Mouse (Mus musculus) urinary bladder, postnatal 10 days (tissue): Measurements from ENCODE around the gene Mdga1.

Experiments used
- DNase-seq: peaks from one replicate; pipeline ENCODE4 v3.0.0; 2022; ENCODE audit warnings: low spot score

Mdga1 gene

DNA sequence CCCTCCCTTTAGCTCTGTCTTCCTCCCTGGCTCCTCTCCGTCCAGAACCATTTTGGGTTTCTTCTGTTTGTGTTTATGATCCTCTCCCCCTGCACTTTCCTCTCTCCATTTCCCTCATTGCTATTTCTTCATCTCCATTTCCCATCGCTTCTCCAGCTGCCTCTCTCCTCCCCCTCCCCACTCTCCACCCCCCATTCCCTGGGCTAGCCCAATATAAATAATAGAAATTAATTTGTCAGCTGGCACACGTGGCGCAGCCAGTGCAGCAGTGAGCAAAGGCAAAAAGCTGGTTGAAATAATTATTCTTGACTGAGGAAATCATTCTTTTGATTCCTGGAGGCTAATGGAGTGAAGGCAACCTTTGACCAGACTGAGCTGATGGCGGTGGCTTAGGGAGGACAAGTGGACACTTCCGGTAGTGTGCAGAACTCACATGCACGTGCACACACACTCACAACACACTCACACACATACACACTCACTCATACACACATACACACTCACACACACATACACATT is at the start of gene Mdga1:
Mdga1 (minus strand) TSS at position 51 of the 519 bp plus-strand sequence.
- no peak for DNase-seq

DNA sequence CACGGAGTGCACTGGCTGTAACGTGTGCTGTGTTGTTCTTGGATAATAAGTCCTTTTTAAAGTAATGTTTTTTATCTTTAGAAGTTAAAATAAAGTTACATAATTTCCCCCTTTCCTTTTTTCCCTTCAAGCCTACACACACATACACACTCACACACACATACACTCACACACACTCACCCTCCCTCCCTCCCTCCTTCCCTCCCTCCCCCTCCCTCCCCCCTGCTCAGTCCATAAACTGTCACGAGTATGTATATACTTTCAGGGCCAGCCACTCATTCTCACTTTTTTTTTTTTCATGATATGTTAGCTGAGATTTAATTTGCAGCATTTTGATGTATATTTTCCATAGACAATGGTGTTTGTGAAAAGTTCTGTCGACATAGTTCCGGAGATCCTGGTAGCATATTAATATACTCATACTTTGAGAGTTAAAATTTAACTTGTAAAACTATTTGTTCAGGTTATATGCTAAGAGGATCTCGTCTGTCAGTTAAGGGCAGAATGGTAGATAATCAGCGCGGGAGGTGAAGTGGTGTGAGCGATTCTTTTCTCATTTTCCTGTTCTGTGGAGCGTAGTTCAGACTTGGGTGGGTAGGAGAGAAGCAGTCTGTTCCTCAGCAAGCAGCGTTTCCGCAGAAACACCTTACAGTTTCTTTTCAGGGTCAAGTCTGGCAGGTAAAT is 49.2 kb upstream of the Mdga1 start:
- no peak for DNase-seq

DNA sequence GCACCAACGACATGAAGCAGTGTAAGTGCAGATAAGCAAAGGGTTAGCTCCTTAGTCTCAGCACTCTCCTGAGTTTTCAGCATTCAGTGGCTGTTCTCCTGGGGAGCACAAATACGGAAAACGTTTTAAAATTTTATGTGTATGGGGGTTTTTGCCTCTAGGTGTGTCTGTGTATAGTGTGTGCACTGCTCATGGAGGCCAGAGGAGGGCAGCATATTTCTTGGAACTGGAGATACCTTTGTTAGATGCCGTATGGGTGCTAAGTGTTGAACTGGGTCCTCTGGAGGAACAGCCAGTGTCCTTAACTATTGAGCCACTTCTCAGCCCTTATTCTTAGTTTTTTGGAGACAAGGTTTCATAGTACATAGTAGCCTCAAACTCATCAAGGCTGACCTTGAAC is 44.8 kb upstream of the Mdga1 start:
- no peak for DNase-seq

DNA sequence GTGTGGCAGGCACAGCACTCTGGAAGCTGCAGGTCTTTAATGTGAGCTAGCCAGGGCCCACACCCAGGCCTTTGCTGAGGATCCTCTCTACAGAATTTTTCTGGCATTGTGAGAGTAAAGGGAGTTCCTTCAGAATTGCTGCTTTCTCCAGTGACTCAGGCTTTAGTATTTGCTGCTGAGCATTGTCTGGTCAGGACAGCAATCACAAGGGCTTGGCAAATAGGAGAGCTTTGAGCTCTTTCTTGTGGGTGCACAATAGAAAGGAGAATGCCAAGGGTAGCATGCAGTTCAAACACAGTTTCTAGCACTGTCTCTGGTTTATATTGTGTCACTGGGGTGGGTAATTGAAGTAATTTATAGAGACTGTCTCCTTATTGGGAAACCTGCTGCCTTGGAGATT is 38.5 kb upstream of the Mdga1 start:
- DNase-seq, result no peak

DNA sequence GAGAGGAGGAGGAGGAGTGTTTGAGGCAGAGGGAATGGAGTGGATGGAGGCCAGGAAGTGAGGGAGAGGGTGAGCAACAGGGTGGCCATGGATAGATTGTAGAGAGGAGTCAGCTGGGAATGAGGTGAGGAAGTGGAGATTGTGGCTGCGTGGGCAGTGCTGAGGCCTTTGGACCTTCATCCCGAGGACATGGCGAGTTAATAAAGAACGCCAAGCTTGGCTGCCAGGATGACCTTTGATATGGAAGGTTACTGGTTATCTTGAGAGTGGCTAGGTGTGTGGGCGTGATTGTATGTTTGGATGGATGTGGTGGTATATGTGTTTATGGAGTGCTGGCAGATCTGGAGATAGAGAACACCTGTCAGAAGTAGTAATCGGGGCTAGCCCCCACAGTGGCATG is 38.0 kb upstream of the Mdga1 start:
- DNase-seq, result no peak

DNA sequence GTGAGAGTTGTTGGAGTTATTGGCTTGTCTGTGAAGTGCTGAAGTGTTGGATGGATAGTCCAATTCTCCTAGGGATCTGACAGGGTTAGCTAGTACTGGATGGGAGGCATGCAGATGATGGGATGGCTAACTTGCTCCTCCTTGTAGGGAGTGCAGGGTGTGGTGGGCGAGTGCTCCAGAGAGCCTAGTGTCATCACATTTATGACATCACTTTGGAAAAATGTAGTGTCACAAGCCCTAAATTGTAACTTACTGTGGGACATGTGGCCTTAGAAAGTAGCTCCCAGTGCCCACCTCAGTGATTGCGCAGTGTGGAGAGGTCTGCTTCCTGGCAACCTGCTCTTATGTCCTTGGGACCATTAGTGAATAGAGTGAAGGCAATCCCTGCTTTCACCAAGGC is 37.0 kb upstream of the Mdga1 start:
- no peak for DNase-seq

DNA sequence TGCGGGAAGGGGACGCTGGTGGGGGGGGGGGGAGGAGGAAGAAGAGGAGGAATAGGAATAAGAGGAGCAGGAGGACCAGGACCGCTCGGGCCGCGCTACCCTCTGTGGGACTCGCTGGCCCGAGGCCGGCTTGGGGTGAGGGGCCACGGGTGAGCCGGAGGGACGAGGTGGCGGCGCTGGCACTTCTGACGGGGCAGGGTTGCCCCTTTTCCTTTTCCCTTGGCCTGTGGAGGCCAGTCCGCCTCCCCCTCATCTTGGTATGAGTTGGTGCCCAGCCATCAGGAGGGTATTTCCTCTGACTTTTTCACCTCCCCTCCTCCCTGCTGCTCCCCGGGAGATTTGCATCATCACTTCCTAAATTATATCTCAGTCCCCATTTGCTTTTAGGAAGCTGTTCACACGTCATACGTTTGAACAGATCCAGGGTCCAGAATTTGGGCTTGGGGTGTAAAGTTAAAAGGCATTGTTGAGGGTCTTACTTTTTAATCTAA is 35.6 kb upstream of the Mdga1 start:
- no peak for DNase-seq

DNA sequence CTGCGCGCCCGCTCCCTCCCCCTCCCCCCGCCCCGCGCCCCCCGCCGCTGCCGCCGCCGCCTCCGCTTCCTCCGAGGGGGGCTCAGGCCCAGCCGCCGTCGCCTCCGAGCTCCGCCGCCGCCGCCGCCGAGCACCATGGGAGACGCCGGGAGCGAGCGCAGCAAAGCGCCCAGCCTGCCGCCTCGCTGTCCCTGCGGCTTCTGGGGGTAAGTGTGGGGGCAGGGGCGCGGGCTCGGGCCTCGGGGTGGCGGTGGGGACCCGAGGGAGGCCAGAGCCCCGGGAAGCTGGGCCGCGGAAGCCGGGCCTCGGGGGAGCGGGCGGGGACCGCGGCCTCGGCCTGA is 35.2 kb upstream of the Mdga1 start:
- DNase-seq, result no peak

DNA sequence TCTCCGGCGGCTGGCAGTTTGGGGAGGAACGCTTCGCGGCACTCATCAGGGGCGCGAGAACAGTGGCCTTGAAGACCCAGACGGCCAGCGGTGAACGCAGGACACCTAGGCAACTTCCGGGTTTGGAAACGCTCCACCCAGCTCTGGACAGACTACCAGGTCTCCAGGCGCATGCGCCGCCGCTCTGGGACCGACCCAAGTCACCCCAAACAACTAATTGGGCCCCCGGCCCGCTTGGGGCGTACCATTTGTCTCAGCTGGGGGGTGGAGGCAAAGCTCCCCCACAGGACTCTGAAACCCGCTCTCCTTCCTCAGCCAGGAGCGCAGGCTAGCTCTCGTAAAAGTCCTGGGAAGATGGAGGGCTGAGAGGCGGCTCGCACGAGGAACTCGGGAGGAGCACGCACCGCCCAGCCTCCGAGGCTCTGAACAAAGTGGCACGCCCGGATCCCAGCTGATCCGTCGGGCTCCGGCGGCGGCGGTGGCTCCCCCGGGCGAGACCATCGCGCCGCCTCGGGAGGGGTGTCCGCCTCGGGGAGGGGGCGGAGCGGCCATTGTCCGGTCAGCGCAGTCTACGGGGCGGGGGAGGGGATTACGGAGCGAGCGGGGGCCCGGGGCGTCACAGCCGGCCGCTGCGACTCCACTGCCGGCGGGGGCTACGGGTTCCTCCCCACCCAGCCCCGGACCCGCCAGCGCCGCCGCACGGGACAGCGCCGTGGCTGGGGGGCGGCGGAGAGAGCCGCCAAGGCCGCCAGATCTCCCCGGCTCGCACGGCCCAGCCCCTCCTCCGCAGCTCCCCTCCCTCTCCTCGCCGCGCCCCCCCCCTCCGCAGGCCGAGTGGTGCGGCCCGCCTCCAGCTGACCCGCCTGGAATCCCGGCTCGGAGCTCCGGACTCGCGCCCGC is 34.6 kb upstream of the Mdga1 start, which contains the start of gene Zfand3:
Zfand3 (plus strand) TSS at position 531 of the 900 bp plus-strand sequence.
- peak; percentile 84 for DNase-seq

DNA sequence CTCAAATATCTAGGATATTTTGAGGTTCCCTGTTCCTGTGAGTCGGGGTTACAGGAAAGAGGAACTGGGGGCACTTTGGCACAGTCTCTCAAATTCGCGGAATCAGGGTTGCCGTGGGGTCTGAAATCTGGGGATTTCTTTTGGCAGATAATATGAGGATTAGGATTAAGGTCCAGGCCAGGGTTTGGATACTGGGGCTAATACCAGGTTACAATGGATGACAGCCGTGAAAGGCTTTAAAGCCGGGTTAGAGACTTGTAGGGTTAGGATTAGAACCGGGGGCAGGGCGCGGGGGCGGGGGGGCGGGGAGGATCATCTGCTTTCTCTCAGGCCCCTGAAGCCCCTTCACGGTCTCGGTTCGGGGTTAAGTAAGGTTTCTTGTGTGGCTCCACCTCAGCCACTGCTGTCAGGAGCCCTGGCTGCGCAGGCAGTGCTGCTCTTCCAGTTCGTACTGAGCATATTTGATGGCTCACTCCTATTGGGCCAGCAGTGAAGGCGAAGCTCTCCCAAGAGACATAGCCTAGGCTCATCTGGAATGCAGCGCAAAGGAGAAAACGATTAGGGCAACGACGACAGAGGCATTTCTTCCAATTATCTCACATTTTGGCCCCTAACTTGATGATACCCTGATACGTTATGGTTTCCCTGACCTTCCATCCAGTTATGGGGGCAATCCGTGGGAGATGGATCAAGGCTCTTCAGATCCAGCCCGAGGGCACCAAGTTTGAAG is 28.8 kb upstream of the Mdga1 start:
- no peak for DNase-seq

DNA sequence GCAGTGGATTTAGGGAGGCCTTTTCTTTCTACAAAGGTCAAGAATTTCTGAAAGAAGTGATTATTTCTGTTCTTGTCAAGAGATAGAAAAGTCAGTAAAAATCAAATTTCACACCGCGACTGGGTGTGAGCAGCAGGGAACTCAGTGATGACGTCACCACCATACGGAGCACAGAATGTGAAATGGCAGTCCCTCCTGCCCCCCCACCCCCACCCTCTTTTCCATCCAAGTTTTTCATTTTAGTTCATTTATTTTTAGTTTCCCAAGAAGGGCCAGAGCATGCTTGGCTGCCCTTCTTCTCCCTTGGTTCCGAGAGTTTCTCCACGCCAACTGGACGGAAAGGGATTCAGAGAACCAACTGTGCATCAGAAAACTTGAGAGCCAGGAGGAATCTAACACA is 27.8 kb upstream of the Mdga1 start:
- DNase-seq, result no peak

DNA sequence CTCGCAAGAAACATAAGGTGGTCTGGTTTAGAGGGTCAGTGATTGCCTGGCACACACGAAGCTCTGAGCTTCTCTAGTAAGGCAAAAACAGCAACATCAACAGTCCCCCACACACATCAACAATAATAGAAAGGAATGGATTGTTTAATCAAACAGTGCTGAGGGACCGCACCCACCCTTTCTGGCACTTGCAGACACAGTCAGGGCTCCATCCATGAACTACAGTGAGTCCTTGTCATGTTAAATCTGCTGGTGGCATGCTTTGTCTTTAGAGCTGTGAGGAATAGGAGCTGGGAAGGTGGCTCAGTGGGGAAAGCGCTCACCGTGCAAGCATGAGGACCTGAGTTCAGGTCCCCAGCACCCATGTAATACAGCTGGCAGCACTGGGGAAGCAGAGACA is 26.1 kb upstream of the Mdga1 start:
- DNase-seq, result no peak

DNA sequence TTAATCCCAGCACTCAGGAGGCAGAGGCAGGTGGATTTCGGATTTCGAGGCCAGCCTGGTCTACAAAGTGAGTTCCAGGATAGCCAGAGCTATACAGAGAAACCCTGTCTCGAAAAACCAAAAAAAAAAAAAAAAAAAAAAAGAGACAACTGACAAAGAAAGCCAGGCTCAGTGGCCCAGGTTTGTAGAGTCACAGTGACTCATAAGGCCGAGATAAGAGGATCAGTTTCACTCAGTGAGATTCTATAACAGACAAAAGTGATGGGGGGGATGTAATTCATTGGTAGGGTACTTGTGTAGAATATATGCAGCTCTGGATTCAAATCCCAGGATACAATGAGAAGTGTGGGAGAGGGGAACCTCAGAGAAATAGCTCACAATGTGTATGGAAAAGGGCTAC is 24.6 kb upstream of the Mdga1 start:
- no peak for DNase-seq

DNA sequence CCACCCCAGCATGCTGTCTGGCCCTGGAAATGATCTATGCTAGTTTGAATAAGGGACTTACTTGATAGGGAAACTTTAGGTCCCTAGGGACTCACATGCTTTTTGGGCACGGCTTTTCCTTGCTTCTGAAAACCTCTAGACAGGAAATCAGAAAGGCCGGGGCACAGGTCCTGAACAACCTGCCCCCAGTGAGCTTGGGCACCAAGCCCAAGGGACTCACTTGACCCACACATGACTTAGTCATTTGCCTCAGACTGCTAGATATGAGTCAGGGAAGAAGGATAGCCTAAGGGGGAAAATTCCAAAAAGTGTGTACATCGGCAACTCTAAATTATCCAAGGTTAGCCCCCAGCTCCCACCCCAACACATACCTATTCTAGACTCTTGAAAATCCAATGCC is 24.1 kb upstream of the Mdga1 start:
- DNase-seq, result no peak

DNA sequence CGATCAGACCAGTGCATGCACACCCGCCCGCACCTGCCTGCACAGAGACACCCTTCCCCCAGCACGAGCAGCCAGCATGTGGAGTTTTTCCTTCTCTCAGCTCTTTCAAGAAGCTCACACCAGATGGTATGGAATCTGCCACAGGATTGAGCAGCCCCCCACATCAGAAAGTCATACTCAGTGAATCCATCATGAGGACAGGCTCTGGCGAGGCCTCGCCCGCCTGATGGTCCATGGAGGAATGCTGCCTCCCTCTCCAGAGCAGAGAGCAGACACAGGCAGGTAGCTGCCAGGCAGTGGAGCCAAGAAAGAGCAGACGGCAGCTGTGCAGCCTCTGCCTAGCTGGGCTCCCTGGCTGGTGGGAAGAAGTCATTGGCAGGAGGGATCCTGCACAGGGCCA is 23.6 kb upstream of the Mdga1 start:
- DNase-seq, result no peak

DNA sequence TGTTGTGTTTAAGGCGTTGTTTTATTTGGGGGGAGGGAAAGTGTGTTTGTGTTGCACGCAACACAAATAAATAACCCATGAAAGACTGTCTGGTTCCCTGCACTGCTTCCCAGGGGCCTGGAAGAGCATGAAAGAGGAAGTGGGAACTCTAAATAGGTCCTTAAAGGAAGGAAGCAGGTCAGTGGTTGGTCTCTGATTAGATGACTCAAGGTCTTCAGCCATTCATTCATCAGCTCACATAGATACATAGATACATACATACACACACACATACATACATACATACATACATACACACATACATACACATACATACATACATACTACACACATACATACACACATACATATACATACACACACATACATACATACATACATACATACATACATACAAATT is 21.0 kb upstream of the Mdga1 start:
- DNase-seq, result no peak

DNA sequence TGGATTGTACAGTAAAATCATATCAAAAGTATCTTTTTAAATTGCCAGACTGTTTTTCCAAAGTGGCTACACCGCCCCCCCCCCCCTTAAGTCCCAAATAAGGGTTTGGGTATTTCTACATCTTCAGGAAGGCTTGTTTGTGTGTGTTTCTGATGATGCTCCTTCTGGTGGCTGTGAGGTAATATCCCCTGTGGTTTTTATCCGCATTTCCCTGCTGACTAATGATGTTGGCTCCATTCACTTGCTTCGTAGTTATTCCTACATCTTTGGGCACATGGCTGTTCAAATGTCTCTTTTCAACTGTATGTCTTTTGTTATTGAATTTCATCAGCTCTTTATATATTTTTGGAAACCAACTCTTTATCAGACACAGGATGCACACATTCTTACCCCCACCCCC is 20.2 kb upstream of the Mdga1 start:
- no peak for DNase-seq

DNA sequence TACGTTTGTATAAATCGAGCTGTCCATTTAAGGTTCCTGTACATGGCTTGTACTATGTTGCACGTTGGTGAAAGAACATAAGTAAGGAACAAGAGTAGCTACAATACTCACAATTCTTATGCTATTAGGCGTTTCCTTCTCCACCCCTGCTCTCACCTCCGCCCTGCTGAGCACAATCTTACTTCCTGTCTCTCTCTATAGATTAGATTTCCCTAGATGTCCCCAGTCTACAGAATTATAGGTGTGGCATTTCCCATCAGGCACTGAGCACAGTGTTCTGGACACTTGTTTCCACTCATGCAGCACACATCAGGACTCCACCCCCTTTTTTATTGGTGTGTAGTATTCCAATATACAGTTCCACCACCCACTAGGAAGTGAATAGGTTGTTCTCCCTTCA is 19.8 kb upstream of the Mdga1 start:
- no peak for DNase-seq

DNA sequence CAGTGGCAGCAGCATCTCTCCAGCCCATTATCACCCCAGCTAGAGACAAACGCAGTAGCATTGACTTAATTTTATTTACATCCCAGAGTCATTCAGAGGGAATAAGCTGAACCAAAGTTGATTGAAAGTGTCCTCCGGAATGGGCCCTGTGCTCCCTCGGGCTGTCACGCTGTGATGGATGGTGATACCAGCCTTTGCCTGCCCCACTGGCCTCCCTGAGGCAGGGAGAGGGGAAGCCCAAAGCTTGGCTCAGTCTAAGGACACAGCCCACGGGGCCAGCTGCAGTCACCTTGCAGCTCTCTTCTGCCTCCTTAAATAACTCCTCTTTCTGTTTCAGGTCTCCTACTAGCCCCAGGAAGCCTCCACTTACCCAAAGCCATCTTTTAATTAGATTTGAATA is 18.3 kb upstream of the Mdga1 start:
- no peak for DNase-seq

DNA sequence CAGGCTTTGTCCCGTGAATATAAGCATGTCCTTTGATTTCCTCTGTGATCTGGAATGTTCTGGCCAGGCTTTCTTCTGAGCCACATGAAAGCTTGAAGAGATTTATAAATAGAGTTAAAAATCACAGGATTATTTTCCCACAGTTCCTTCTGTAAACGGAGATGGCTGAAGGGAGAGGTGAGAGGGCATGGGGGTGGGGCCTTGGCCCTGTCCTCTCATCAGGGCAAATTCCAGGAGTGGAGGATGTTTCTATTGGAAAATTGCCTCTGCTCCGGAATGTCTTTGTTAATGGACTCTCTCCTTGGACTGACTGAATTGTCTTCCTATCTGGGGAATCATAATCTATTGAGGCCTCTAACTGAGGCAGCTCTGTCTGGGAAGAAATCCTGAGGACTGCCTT is 15.6 kb upstream of the Mdga1 start:
- DNase-seq, result no peak

DNA sequence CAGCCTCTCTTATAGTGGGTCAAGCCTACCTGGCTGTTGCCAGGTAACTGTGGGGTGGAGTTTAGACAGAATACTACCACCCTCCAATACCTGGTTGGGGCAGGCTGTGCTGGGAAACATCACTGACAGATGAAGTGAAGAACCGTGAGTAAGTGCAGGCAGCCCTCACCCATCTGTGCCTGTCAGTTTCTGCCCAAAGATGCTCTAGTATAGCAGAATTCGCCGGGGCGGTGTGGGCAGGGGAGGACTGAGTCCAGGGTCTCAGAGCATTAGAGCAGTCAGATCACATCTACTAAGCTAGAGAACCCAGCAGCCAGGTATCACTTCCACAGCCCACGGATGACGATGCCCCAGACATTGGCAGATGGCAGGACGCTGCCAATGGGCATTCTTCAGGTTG is 15.0 kb upstream of the Mdga1 start:
- no peak for DNase-seq

DNA sequence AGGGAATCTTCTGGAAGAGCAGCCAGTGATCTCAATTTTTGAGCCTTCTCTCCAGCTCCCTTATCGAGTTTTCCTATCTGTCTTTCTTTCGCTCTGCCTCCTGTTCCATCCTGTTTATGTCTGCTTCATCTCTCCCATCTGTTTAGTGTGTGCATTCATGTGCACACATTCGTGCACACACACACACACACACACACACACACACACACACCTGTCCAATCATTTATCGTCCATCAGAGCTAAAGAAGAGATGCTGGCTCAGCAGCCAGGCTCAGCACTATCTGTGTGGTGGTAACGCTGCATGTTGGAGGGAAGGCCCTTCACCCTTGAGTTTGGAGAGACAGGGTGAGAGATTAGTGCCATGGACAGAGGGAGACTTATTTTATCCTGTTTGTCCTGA is 13.3 kb upstream of the Mdga1 start:
- no peak for DNase-seq

DNA sequence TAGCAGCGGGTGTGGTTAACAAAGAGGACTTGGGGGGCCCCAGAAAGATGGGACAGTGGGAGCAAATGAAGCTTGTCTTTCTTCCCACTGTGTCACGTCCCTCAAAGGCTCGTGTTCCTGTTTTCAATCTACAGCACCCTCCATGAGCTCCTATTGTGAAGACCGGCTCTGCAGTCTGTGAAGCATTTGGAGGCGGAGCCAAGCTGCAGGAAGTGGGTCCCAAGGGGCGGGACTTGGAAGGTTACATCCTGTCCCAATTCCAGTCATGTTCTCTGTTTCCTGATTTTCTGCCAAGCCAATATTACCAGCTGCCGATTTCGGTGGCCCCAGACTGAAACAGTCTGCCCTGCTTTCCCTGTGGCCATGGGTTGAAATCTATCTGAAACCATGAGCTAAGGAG is 11.7 kb upstream of the Mdga1 start:
- DNase-seq, result no peak
